Mouse (Mus musculus) thymus, adult 2 months (tissue): ENCODE data around the gene Col28a1. TPM values are rescaled to one million over a fixed set of nuclear protein-coding genes. Genes with fewer than 3 reads are reported as not detected.

Experiments used
- DNase-seq: peaks from one replicate; pipeline ENCODE4 v3.0.0; 2021
- H3K27ac ChIP-seq: fragments of 200-500 bp; 2 replicates; pipeline ENCODE4 v1.5.1; 2012; ENCODE audit warnings: low read length, control low read depth; ENCODE audit not compliant: control insufficient read depth, insufficient read depth
- H3K27me3 ChIP-seq: fragments of 200-500 bp; 2 replicates; pipeline ENCODE4 v1.6.1; 2012; ENCODE audit warnings: mild to moderate bottlenecking, low read length, moderate library complexity, mixed read lengths; ENCODE audit not compliant: control insufficient read depth, insufficient read depth
- H3K36me3 ChIP-seq: fragments of 200-500 bp; 2 replicates; pipeline ENCODE4 v1.6.1; 2012; ENCODE audit warnings: mild to moderate bottlenecking, low read length, moderate library complexity; ENCODE audit not compliant: control insufficient read depth, insufficient read depth
- H3K4me1 ChIP-seq: fragments of 200-500 bp; replicated peaks from 2 replicates; pipeline ENCODE4 v1.6.1; 2012; ENCODE audit warnings: low read length; ENCODE audit not compliant: control insufficient read depth, insufficient read depth
- H3K4me3 ChIP-seq: fragments of 200-500 bp; 2 replicates; pipeline ENCODE4 v1.5.1; 2012; ENCODE audit warnings: mild to moderate bottlenecking, low read length, control low read depth, moderate library complexity; ENCODE audit not compliant: control insufficient read depth, insufficient read depth
- CTCF ChIP-seq: fragments of 200-500 bp; IDR thresholded peaks from 2 replicates; pipeline ENCODE4 v1.5.1; 2012; ENCODE audit warnings: mild to moderate bottlenecking, control low read depth, low read length, moderate library complexity, borderline replicate concordance; ENCODE audit not compliant: control insufficient read depth, poor library complexity, insufficient read depth; ENCODE audit errors: extremely low read depth
- POLR2A ChIP-seq: fragments of 200-500 bp; IDR thresholded peaks from 2 replicates; pipeline ENCODE4 v1.6.1; 2012; ENCODE audit warnings: mild to moderate bottlenecking, low read length, control low read depth, moderate library complexity; ENCODE audit not compliant: control insufficient read depth, poor library complexity, insufficient read depth; ENCODE audit errors: extremely low read depth
- WGBS: fragments of 180-500 bp; shearing (Covaris S2); methylation state at CpG from one replicate; pipeline ENCODE4 v1.1.7; 2018; 5-methylcytosine and 5-hydroxymethylcytosine counted together
- polyA plus RNA-seq: library from polyadenylated mRNA; depleted of rRNA; stranded (reverse); fragments of >200 nt; gene quantifications from 2 replicates; pipeline ENCODE4 v1.2.3, GENCODE M21; 2012; rRNA removed

Col28a1 gene
- polyA plus RNA-seq, 1 experiment = 0.07 TPM

GRCm38 (mm10) chr6:7962749-7963148, 229.7 kb downstream of the Col28a1 start:
- TF ChIP-seq POLR2A = no peak
- no peak for TF ChIP-seq CTCF
- H3K4me1 ChIP-seq = no peaks in the 10 kb centered on the region; the same call in 1 of the 2 replicates
- DNase-seq = no peak
- no peaks in the 10 kb centered on the region for H3K27me3 ChIP-seq
- H3K4me3 ChIP-seq = no peak overlapping the region
- H3K27ac ChIP-seq = no peak overlapping the region
- H3K36me3 ChIP-seq = no peaks in the 10 kb centered on the region
- 37% methylated on average over 7 of the region's 7 CpGs for WGBS

DNA sequence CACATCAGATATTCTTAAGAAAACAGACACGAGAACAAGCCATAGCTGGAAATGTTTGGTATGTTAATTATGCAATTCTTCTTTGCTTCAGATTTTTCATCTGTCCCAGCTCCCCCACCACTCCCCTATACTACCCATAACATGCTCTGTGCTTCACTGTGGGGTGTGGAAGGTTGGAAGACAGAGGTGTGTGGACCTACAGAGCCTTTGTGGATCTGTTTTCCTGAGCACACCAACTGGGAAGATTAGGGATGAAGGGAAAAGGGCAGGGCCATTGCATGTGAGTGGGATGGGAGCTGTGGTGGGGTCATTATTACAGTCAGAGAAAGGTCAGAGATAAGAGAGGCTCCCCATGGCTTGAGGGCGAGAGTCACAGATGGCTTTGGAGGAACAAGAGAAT, 240.2 kb downstream of the Col28a1 start:
- H3K27me3 ChIP-seq = no peaks in the 10 kb centered on the region
- H3K27ac ChIP-seq = no peak overlapping the region
- no peaks in the 10 kb centered on the region for H3K4me1 ChIP-seq
- no peak for DNase-seq
- TF ChIP-seq CTCF = no peak
- H3K36me3 ChIP-seq = no peaks in the 10 kb centered on the region
- WGBS = 85% methylated on average over 2 of the region's 2 CpGs
- no peak overlapping the region for H3K4me3 ChIP-seq

- Histone ChIP-seq H3K4me3 (no peak overlapping the region), H3K27ac (no peak overlapping the region), H3K27me3 (no peaks in the 10 kb centered on the region), H3K36me3 (no peaks in the 10 kb centered on the region), H3K4me1 (no peaks in the 10 kb centered on the region)
- DNase-seq = no peak
- TF ChIP-seq CTCF (no peak), POLR2A (no peak)
Observed at GRCm38 (mm10) chr6:7951778-7952177, 240.6 kb downstream of the Col28a1 start.

Other genes with a start within 250 kb of the Col28a1 start
- 4.8 and 5.6 TPM in 2 replicates for gene Mios, start 16.6 kb upstream of the Col28a1 start, polyA plus RNA-seq
- 12.6 TPM in 2 replicates for gene Rpa3, start 66.6 kb upstream of the Col28a1 start, polyA plus RNA-seq
- gene Umad1, start 66.7 kb upstream of the Col28a1 start, polyA plus RNA-seq = 11.8 and 13.5 TPM in 2 replicates
- gene Gm45062, start 66.8 kb upstream of the Col28a1 start, polyA plus RNA-seq = 0.19 and 0.58 TPM in 2 replicates